Mouse (Mus musculus) thymus, postnatal 0 days (tissue): ENCODE data around the gene Tnnc1. TPM values are rescaled to one million over a fixed set of nuclear protein-coding genes. Genes with fewer than 3 reads are reported as not detected.

Experiments used
- DNase-seq: peaks from one replicate; pipeline ENCODE4 v3.0.0-alpha.2; 2015; ENCODE audit warnings: low spot score
- polyA plus RNA-seq: library from polyadenylated mRNA; unstranded; fragments of >200 nt; fragmentation: Nextera tagmentation; extraction: Ambion mirVana; gene quantifications from 2 replicates; pipeline ENCODE4 v1.2.1, GENCODE M21; 2015

The Tnnc1 gene
- 5.0 and 5.7 TPM in 2 replicates for polyA plus RNA-seq

DNA sequence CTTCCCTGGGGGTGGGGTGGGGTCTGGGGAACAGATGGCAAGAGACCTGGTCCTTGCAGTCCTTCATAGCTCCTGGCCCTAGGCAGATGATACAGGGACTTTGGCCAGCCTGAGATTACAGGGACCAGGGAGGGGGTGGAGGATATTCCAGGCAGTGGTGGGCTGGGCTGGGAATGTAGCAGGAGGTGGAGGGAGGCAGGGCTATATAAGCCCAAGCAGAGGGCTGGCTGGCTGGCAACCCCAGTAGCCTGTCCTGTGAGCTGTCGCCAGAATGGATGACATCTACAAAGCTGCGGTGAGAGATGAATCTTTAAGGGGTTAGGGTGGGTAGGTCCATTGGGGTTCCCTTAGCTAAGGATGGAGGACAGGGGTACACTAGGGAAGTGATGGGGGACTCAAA, at the start of gene Tnnc1:
TSS of gene Tnnc1 (plus strand) at position 229 of the 400 bp plus-strand sequence.
- no peak for DNase-seq

DNA sequence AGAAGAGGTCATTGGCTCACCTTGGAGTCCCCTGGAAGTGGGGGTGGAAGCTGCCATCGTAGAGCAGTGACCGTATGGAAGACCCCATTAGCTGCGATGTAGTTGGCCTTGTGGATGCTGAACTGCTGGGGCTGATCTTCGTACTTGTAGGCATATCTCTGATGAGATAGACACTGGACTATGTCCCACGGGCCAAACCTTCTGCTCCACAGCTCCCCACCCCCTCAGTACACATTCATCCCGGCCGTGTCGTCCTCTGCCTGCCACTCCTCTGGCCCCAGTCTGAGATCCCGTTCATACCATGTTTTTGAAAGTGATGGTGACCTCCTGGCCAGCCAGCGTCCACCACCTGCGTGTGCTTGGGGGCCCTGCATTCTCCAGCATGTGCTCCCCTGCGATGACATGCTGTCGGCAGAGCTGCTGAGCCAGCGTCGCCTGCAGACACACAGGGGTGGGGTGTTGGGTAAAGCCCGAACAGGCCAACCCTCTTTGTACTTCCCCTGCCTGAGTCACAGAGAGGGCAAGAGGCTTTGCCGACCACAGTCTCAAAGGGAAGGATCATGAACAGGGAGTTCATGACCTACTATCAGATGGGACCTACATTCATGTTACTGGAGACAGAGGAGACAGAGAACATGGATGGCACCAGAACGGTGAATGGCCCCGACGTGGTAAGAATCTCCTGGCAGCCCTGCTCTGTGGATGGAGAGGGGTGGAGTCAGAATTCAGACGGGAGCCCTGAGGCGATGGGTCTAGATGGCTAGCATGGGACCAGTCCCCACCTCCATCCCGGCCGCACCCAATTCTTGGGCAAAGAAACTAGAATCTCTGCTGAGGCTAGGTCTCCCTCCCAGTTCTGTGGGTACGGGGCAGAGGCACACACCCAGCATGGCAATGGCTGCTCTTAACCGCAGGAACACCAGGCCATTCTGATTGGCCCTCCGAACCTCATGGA, 47.6 kb upstream of the Tnnc1 start:
- no peak for DNase-seq

- DNase-seq = no peak
Measured at GRCm38 (mm10) chr14:31161191-31161590, 46.9 kb upstream of the Tnnc1 start.

- DNase-seq = no peak
Measured at GRCm38 (mm10) chr14:31161638-31162037, 46.5 kb upstream of the Tnnc1 start.

GRCm38 (mm10) chr14:31164067-31164466, 44.0 kb upstream of the Tnnc1 start:
- no peak for DNase-seq

- DNase-seq = no peak
Measured at GRCm38 (mm10) chr14:31165010-31165409, 43.1 kb upstream of the Tnnc1 start.

DNA sequence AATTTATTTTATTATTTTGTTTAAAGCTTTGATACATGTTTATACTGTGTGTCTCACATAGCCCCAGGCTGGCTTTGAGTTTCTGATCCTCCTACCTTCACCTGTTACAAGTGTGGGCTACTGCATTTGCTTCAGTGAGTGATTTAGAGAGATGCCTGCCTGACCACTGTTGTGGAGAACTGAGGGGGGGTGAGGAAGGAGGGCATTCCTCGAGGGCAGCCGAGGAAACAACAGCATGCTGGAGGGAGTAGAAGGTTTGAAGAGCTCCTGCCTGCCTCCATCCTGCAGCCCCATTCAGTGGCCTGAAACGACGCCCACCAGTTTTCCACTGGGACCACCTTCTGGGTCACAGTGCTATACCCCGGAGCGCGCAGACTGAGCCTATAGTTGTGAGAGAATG, 42.7 kb upstream of the Tnnc1 start:
- DNase-seq = no peak

- no peak for DNase-seq
Measured at GRCm38 (mm10) chr14:31165991-31166630, 42.0 kb upstream of the Tnnc1 start.

DNA sequence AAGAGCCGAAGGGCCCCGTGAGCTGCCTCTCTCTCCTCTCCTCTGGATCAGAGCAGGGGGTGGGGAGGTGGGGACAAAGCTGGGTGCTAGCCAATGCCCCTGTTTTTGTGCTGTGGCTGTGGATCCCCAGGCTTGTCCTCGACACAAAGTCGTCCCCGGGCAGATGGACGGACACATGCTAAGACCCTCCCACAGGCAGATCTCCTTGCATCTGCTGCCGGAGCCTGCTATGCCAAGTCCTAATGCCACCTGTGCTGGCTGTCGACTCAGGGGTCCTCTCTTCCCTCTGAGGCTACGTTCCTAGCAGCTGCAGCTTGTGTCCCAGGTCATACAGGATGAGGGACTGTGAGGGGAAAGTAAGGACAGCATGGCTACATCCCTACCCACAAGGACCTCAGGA, 41.3 kb upstream of the Tnnc1 start:
- no peak for DNase-seq

DNA sequence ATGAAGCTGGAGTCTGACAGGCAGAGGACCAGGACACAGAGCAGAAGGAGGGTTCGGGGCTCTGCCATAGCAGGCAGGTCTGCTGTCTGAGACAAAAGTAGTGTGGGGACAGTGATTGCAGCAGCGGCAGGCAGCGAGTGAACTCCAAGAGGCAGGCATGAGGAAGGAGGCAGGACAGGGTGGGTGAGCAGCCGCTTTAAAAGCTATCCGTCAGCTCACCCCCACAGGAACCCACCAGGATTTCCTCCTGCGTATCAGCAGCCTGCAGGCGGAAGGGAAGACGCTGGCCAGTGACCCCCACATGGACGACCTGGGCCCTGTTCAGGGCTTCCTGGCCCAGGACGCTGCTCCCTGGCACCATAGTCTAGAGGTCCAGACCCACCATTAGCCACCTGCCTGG, 39.7 kb upstream of the Tnnc1 start, which contains the start of gene Stab1:
TSS of gene Stab1 (minus strand) at position 217 of the 400 bp plus-strand sequence.
- DNase-seq = no peak

- no peak for DNase-seq
Measured at GRCm38 (mm10) chr14:31169508-31169907, 38.6 kb upstream of the Tnnc1 start.

- DNase-seq = no peak
Measured at GRCm38 (mm10) chr14:31170963-31171362, 37.1 kb upstream of the Tnnc1 start.

- no peak for DNase-seq
Measured at GRCm38 (mm10) chr14:31171386-31171785, 36.7 kb upstream of the Tnnc1 start.

DNA sequence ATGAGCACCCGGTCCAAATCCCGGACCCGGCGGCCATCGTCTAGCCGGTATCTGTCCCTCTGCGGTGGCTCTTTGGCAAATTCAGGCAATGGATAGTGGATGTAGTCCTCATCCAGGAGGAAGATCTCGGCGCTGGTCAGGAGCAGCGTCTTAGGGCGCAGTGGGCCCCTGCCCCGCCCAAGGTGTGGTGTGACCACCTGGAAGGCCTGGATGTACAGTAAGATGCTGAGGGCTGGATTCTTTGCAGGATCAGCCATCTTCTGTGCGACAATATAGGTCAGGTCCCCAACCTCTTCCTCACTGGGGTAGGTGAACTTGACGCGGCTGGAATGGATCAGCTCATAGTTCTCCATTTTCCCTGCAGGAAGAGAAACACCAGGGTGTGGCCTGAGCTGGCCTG, 36.3 kb upstream of the Tnnc1 start:
- no peak for DNase-seq

DNA sequence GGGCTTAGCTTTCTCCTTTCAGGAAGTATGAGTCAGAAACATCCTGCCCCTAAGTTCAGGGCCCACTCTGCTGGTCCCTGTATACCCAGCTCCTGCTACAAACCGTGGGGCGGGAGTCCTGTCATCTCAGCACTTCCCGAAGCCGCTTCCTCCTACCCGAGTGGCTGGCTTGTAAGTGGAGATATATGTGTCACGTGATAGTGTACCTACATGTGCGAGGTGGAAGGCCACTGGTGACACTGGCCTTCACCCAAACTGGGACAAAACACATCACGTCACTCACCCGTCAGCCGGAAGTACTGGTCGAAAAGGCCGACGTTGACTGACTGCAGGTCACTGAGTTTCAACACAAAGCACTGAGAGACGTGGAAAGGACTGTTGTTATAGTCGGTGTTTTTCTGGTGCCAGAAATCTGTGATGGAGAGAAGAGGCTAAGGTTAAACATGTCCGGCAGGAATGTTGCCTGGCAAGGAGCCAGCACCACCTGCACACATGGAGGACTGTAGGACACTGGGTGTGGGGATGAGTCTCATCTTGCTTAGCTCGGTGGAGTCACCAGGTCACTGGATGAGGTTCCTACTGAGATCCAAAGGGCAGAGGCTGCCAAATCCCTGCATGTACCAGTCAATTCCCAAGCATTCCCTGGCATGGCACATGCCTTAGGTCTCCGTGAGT, 35.2 kb upstream of the Tnnc1 start:
- no peak for DNase-seq

GRCm38 (mm10) chr14:31173537-31173936, 34.6 kb upstream of the Tnnc1 start:
- no peak for DNase-seq

GRCm38 (mm10) chr14:31177287-31177686, 30.8 kb upstream of the Tnnc1 start:
- DNase-seq = no peak

DNA sequence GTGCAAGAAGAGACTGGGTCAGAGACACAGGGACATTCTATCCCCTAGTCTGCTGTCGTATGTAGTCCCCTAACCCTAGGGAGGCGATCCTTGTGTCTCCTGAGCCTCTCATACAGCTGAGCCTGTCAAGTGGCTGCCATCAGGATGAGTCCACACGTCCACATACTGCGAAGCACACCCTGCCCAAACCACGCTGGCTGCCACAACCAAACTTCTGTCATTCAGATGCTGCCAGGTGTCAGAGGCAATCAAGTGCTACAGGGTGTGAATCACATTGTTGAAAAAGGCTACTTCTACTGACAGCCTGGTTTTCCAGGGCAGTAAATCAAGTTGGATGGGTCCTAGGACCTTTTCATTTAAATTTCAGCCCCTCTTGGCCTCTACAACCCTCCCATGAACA, 30.4 kb upstream of the Tnnc1 start:
- DNase-seq = no peak

DNA sequence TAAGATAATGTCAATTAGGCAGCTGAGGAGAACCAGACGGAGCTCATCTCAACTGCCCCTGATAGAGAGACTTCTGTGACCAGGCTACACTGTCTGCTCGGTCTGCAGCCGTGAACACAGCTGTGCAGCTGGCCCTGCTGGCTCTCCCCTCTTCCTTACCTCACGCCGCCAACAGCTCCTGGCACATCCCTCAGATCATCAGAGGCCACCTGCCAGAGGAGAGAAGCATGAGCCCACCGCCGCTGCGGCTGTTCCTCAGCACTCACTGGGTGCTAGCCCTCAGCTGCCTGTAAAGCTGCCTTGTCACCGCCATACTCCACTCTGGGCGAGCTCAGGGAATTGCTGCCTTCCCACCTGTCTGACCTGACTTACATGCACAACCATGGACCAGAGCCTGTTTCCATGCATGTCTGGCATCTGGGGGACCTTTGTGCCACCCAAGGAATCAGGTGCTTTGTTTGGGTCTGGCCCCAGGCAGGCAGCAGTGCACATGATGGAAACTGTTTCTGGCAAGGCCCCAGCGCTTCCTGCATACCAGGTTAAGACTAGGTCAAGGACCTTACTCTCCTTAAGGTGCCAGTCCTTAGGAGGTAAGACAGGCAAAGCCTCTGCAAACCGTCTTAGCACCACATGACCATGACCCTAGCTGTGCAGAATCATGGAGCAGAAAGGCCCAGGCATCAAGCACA, 28.3 kb upstream of the Tnnc1 start:
- DNase-seq = no peak

DNA sequence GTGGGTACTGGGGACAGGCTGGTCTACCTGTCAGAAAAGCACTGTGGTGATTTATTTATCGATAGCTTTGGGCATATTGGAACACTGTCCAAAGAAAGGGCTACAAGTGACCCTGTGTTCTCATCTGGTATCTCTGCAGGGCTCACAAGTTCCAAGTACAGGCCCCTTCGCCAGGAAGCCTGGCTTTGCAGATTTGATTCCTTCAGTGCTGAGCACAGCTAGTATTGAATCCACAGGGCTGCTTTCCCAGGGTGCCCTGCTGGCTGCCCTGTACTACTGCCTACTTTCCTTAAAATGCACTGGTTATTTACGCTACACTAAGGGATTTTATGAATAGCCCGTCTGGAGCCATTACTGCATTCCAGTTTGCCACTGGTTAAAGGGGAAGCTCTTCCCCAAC, 26.6 kb upstream of the Tnnc1 start:
- DNase-seq = no peak

GRCm38 (mm10) chr14:31182786-31183290, 25.3 kb upstream of the Tnnc1 start:
- no peak for DNase-seq
